Mouse (Mus musculus) brain, adult 10 weeks (tissue): ENCODE measurements around the gene Cd37. TPM values are rescaled to one million over a fixed set of nuclear protein-coding genes. Genes with fewer than 3 reads are reported as not detected.

Experiments
- polyA plus RNA-seq: library from polyadenylated mRNA; stranded (reverse); fragments of 350-450 nt; fragmentation: Illumina TruSeq; extraction: RNeasy Lipid Tissue Mini Kit (QIAGEN cat#74804); gene quantifications from one replicate; pipeline ENCODE4 v1.2.3, GENCODE M21; 2015; ENCODE audit warnings: low read depth, low replicate concordance

The Cd37 gene
- 3.8 TPM for polyA plus RNA-seq

DNA sequence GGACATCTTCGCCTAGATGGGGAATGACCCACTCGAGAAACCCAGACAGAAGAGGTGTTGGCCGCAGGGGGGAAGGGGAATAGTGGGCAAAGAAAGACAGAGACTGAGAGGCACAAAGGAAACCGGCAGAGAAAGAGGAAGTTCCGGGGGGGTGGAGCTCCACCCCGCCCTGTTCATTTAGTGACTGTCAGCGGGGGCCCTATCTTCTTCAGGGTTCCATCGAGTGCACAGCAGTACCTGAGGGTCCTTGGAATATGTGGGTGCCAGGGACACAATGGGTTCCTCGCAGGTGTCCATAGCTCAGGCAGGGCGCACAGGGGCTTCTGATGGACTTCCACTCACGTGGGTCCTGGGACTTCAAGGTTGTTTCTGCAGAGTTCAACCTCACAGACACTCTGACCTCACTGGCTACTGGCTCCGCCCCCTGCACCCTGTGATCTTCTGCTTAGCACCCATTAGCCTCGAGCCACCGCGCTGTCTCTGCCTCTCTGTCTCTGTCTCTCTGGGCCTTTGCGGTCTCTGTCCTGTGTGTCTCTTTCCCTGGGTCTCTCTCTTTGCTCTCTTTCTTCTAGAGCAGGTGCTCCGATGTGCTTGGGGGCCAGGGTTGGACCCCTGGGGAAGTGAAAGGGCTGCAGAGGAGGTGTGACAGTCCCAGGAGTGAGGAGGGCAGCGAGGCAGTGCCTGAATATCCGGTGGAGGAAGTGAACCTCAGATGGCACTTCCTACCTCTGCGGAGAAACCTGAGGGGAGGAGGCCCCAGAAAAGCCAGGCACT lies at the start of gene Cd37:
TSS of gene Cd37 (minus strand) at position 393 of the 774 bp plus-strand sequence.

DNA sequence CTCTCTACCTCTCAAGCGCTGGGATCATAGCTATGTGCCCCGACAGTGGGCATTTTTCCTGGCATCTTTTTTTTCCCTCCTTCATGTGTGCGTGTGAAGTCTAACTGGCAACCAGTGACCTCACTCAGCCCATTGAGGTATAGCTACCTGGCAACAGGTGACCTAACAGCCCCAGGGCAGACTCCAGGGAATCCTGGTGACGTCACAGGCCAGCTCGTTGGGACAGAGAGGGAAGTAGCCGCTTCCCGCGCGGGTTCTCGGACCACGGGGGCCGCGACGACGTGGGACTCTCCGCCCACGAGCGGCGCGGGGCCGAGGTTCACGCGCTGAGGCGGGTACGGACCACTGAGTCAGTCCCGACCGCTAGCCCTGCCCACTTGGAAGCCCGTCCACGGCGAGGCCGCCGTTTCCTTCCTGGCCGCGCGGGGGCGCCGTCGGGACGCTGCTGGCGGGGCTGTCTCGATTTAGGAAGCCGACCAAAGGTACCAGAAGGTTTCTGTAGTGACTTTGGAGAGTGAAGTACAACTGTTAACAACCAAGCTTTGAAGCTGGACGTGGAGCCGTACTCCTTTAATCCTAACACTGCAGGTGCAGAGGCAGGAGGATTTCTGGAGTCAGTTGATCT lies 38.3 kb upstream of the Cd37 start, which contains the start of gene Slc6a21:
TSS of gene Slc6a21 (plus strand) at position 378 of the 625 bp plus-strand sequence.

DNA sequence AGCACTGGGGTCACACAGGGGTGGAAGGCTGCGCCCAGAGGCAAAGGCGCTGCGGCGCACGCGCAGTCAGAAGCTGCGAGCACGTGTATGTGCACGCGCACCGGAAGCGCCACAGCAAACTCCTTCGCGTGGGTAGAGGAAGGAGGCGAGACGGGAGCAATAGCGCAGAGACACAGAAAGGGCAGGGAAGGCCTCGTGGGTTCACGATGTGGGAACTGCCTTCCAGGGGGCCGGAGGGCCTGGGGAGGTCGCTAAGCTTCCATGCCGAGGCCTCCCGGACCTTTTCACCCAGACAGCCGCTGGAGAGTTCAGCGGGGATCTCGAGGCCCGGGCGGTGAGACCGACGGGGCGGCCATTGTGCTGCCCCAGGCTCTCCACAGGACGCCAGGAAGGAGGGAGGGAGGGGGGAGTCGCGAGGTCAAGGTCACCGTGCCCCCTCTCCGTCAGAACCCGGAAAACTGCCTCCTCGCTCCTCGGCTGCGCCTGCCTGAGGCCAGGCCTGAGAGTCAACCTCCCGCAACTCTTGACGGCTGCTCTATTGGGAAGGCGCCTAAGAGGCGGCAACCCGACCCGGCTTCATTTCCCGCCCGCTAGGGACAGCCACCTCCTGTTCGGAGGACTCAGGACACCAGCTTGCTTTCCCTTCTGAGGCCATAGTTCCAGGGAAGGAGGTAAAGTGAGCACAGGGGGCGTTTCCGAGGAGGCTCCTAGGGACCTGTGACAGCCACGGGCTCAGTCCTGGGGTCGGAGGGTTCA lies 1.9 kb upstream of the Cd37 start, which contains the start of gene Slc6a16:
TSS of gene Slc6a16 (plus strand) at position 453 of the 756 bp plus-strand sequence.

DNA sequence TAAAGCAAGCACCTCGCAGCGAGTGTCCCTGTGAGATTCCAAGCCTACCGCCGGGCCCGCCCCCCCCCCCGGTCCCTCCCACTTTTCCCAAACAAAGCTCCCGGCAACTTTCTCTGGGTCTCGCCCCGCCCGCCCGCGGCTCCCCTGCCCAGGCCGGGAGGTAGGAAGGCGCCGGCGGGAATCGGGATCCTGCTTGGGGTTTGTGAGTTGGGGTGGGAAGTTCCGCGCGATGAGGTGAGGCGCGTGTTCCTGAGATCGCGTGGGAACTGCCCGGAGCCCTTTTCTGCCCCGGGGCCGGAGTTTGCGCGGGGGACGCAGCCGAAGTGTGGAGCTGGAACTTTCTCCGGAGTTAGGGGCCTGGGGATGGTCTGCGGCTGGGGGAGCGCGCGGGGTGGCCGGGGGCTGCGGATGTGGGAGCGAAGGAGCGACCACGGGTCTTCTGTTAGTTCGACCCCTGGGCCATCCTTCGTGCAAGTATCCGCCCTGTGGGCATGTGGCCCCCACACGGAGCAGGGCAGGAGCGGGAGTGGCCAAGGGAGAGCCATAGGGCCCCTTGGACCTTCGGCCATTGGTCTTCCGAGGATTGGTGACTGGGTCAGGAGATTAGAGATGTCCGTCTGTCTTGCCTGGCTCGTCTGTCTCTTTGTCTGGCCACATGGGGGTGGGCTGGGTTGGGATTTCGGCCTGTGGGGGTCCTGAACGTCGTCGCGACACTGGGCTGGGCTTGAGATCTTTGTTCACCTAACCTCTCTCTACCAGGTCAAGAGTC lies 23.1 kb downstream of the Cd37 start, which contains the start of gene Tead2:
TSS of gene Tead2 (plus strand) at position 81 of the 769 bp plus-strand sequence.

DNA sequence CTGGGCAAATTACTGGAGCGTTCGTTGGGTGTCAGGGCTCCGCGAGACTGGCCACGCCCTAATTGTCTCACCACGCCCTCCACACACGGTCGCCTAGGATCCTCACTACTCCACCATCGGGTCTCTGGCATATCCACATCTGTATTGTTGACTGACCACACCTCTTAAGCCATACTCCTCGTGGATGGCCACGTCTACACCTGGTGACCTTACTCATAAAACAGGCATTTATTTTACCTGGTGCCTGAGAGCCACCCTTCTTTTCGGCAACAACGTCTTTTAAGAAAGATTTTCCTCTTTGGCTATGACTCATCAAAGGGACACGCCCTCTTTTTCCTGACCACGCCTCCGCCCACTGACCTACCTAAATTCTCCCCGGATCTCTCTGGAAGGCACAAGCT lies 27.1 kb downstream of the Cd37 start, which contains the start of gene Dkkl1:
TSS of gene Dkkl1 (minus strand) at position 297 of the 401 bp plus-strand sequence.

DNA sequence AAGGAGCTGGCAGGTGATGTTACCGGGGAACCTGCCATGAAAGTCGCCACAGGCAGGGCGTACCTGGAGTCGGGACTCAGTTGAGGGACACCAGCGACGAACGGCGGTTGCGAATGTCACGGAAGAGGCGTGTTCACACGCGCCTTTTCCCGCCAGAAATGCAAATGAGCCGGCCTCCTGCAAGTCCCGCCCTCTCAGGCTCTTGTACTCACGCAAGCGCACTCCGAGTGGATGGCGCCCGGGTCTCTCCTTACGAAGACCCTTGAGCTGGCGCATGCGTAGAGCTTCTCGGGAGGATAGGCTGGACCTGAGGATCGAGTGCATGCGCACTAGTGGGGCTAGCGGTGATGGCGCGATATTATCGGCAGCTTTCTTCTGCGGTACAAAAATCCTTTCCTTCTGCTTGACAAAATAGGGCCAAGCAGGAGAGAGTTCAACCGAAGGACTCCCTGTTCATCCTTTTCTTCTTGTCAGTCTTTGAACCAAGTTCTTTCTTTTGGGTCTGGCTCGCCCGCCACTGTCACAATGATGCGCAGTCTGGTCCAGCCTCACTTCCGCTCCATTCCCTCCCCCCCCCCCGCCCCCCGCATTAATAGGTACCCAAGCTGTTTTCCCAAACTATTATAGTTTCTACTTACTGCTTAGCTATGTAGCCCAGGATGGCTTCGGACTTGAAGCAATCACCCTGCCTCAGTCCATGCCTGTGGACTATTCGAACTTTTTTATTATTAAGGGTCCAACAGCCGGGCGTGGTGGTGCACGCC lies 34.4 kb downstream of the Cd37 start, which contains the start of gene Ccdc155:
TSS of gene Ccdc155 (minus strand) at position 513 of the 764 bp plus-strand sequence.

Other genes with a start within 250 kb of the Cd37 start
- gene Irf3, start 241.5 kb downstream of the Cd37 start, polyA plus RNA-seq, result 45.8 TPM
- 3.6 TPM for gene Bcl2l12, start 240.4 kb downstream of the Cd37 start, polyA plus RNA-seq
- gene Scaf1, start 222.8 kb downstream of the Cd37 start, polyA plus RNA-seq, result 83.6 TPM
- gene Rras, start 221.2 kb downstream of the Cd37 start, polyA plus RNA-seq, result 17.7 TPM
- 23.9 TPM for gene Prr12, start 186.2 kb downstream of the Cd37 start, polyA plus RNA-seq
- gene Nosip, start 176.7 kb downstream of the Cd37 start, polyA plus RNA-seq, result 64.6 TPM
- gene Prrg2, start 176.4 kb downstream of the Cd37 start, polyA plus RNA-seq, result 11.6 TPM
- 6.6 TPM for gene Rcn3, start 146.9 kb downstream of the Cd37 start, polyA plus RNA-seq
- gene Fcgrt, start 135.3 kb downstream of the Cd37 start, polyA plus RNA-seq, result 20.1 TPM
- 807 TPM for gene Rps11, start 114.7 kb downstream of the Cd37 start, polyA plus RNA-seq
- gene Rpl13a, start 110.4 kb downstream of the Cd37 start, polyA plus RNA-seq, result 1,952 TPM
- gene Gm45713, start 102.9 kb downstream of the Cd37 start, polyA plus RNA-seq, result not detected
- gene Flt3l, start 102.7 kb downstream of the Cd37 start, polyA plus RNA-seq, result 11.0 TPM
- gene Pih1d1, start 84.8 kb downstream of the Cd37 start, polyA plus RNA-seq, result 50.0 TPM
- 6.5 TPM for gene Aldh16a1, start 84.5 kb downstream of the Cd37 start, polyA plus RNA-seq
- gene Slc17a7, start 75.2 kb downstream of the Cd37 start, polyA plus RNA-seq, result 704 TPM
- gene Gfy, start 59.5 kb downstream of the Cd37 start, polyA plus RNA-seq, result not detected
- not detected for gene Pth2, start 58.1 kb downstream of the Cd37 start, polyA plus RNA-seq
- gene Ccdc155, start 34.2 kb downstream of the Cd37 start, polyA plus RNA-seq, result 2.2 TPM
- 39.0 TPM for gene Dkkl1, start 27.0 kb downstream of the Cd37 start, polyA plus RNA-seq
- gene Tead2, start 23.4 kb downstream of the Cd37 start, polyA plus RNA-seq, result 3.6 TPM
- 1.2 TPM for gene Slc6a16, start 2.0 kb upstream of the Cd37 start, polyA plus RNA-seq
- gene Slc6a21, start 38.4 kb upstream of the Cd37 start, polyA plus RNA-seq, result not detected
- 19.6 TPM for gene Trpm4, start 94.7 kb upstream of the Cd37 start, polyA plus RNA-seq
- gene Hrc, start 96.2 kb upstream of the Cd37 start, polyA plus RNA-seq, result 0.54 TPM
- gene Ppfia3, start 127.9 kb upstream of the Cd37 start, polyA plus RNA-seq, result 84.5 TPM
- 167 TPM for gene Lin7b, start 131.5 kb upstream of the Cd37 start, polyA plus RNA-seq
- gene Snrnp70, start 156.6 kb upstream of the Cd37 start, polyA plus RNA-seq, result 309 TPM
- not detected for gene Kcna7, start 166.5 kb upstream of the Cd37 start, polyA plus RNA-seq
- not detected for gene Ntf5, start 174.6 kb upstream of the Cd37 start, polyA plus RNA-seq
- not detected for gene Lhb, start 181.7 kb upstream of the Cd37 start, polyA plus RNA-seq
- gene Gys1, start 195.7 kb upstream of the Cd37 start, polyA plus RNA-seq, result 14.8 TPM
- 40.3 TPM for gene Ruvbl2, start 199.0 kb upstream of the Cd37 start, polyA plus RNA-seq
- gene Ftl1, start 220.8 kb upstream of the Cd37 start, polyA plus RNA-seq, result 586 TPM
- gene Bax, start 227.8 kb upstream of the Cd37 start, polyA plus RNA-seq, result 77.2 TPM
- 0.27 TPM for gene Tulp2, start 242.8 kb upstream of the Cd37 start, polyA plus RNA-seq
- gene Gm45808, start 247.7 kb upstream of the Cd37 start, polyA plus RNA-seq, result not detected
- gene Dhdh, start 249.7 kb upstream of the Cd37 start, polyA plus RNA-seq, result 6.1 TPM